Mouse (Mus musculus) G1E (cell line): ENCODE results near the gene Anapc2. TPM values are rescaled to one million over a fixed set of nuclear protein-coding genes. Genes with fewer than 3 reads are reported as not detected.
A peak's percentile ranks its signal among the peaks of the same experiment; 100 is the strongest.

ENCODE experiments used
- ATAC-seq: 2 replicates; pipeline ENCODE4 v1.8.0; 2016; ENCODE audit warnings: mild to moderate bottlenecking; ENCODE audit not compliant: insufficient number of reproducible peaks, poor library complexity, low FRiP score, severe bottlenecking; ENCODE audit errors: extremely low read depth
- DNase-seq: peaks from one replicate; pipeline ENCODE4 v3.0.0; 2012; ENCODE audit warnings: low spot score
- H3K27me3 ChIP-seq: 2 replicates; pipeline ENCODE4 v1.6.1; 2012; ENCODE audit warnings: mild to moderate bottlenecking, low read length, inconsistent platforms; ENCODE audit not compliant: insufficient read depth
- H3K36me3 ChIP-seq: replicated peaks from 2 replicates; pipeline ENCODE3; 2012; ENCODE audit warnings: mild to moderate bottlenecking, inconsistent platforms
- H3K4me1 ChIP-seq: 2 replicates; pipeline ENCODE4 v1.6.1; 2012; ENCODE audit warnings: low read depth, low read length, inconsistent platforms, mixed read lengths; ENCODE audit not compliant: insufficient read depth
- H3K4me3 ChIP-seq: 2 replicates; pipeline ENCODE4 v1.5.1; 2012; ENCODE audit warnings: low read depth, mild to moderate bottlenecking, inconsistent platforms, low read length, moderate library complexity, mixed read lengths
- H3K9me3 ChIP-seq: replicated peaks from 2 replicates; pipeline ENCODE4 v1.6.1; 2012; ENCODE audit warnings: inconsistent platforms
- CTCF ChIP-seq: IDR thresholded peaks from 2 replicates; pipeline ENCODE4 v1.5.1; 2012; ENCODE audit warnings: low read depth, low read length, inconsistent platforms, mixed read lengths
- GATA1 ChIP-seq: IDR thresholded peaks from 2 replicates; pipeline ENCODE4 v1.6.1; 2012; ENCODE audit warnings: borderline replicate concordance, low read length, inconsistent platforms, mixed read lengths
- GATA2 ChIP-seq: IDR thresholded peaks from 2 replicates; pipeline ENCODE4 v1.6.1; 2012; ENCODE audit warnings: low read depth, low read length, inconsistent platforms, borderline replicate concordance
- POLR2AphosphoS5 ChIP-seq: IDR thresholded peaks from 2 replicates; pipeline ENCODE4 v1.6.1; 2012; ENCODE audit warnings: low read depth, low read length, inconsistent platforms; ENCODE audit not compliant: insufficient replicate concordance
- TAL1 ChIP-seq: conservative IDR thresholded peaks from 2 replicates; pipeline ENCODE4 v1.6.1; 2012; ENCODE audit warnings: low read depth, low read length, inconsistent platforms, mixed read lengths
- polyA plus RNA-seq: library from polyadenylated mRNA; stranded (reverse); fragments of >175 nt; gene quantifications from 2 replicates; pipeline ENCODE4 v1.2.3, GENCODE M21; 2012
- total RNA-seq, 2 experiments: library from RNA; stranded (forward) in 1 of 2; stranded (reverse) in 1 of 2; fragments of 200-1000 nt in 1 of 2; fragments of >200 nt in 1 of 2; fragmentation: Nextera tagmentation in 1 of 2; gene quantifications; 2 replicates each; pipeline ENCODE4 v1.2.3; 2014 to 2017

The Anapc2 gene
- total and polyA plus RNA-seq, 3 experiments = 19.7 to 50.3 (median 25.3) TPM

- Histone ChIP-seq H3K36me3 (no peaks in the 10 kb centered on the region), H3K27me3 (peaks cover 39% of the 10 kb centered on the region), H3K4me3 (no peak overlapping the region), H3K9me3 (no peaks in the 10 kb centered on the region), H3K4me1 (peaks cover 7% of the 10 kb centered on the region)
- DNase-seq (no peak), ATAC-seq (no peak)
- no peak for TF ChIP-seq TAL1
- no peak for TF ChIP-seq GATA1
- TF ChIP-seq CTCF = no peak
- no peak for TF ChIP-seq POLR2AphosphoS5
- no peak for TF ChIP-seq GATA2
These were observed 31.8 kb downstream of the Anapc2 start for GRCm38 (mm10) chr2:25303931-25304656.

DNA sequence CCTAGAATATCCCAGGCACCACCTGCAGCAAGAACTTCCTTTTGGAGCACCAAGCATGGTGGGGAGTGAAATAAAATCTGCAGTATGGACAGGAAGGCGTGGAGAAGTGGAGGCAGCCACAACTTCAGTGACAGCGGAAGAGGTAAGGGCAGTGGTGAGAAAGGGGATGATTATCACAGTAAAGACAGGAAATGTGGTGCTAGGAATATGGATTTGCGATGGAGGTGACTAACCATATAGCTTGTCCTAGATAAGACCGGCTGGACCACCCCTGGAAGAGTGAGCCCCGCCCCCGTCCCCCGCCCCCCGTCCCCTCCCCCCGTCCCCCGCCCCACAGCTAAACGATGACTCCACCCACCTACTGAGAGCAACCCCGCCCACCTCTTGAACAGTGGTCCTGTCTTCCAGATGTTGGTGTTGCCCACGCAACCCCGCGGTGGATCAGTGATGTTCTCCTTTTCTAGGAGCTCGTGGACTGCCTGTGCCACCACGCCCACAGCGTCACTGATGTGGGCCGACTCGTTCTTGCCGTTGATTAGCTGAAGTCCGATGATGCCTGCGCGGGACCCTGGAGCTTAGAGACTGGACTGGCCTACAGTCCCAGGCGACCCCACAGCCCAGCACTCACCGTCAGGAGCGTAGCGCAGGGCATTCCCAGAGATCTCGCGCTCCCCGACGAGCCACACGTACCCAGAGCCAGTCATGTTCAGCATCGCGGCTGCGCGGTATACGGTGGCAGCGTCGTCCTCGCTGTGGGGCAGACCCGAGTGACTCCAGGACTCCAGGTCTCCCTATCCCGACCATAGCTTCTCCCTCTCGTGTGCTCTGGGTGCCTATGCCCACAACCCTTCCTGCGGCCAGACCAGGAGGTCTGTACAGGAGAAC, 32.6 kb downstream of the Anapc2 start:
- no peak for ATAC-seq
- TF ChIP-seq TAL1 (no peak), CTCF (no peak), GATA2 (no peak), POLR2AphosphoS5 (no peak), GATA1 (no peak)
- Histone ChIP-seq H3K36me3 (no peaks in the 10 kb centered on the region), H3K4me3 (no peak overlapping the region), H3K4me1 (peaks cover 7% of the 10 kb centered on the region), H3K27me3 (peaks cover 38% of the 10 kb centered on the region), H3K9me3 (no peaks in the 10 kb centered on the region)
- no peak for DNase-seq

DNA sequence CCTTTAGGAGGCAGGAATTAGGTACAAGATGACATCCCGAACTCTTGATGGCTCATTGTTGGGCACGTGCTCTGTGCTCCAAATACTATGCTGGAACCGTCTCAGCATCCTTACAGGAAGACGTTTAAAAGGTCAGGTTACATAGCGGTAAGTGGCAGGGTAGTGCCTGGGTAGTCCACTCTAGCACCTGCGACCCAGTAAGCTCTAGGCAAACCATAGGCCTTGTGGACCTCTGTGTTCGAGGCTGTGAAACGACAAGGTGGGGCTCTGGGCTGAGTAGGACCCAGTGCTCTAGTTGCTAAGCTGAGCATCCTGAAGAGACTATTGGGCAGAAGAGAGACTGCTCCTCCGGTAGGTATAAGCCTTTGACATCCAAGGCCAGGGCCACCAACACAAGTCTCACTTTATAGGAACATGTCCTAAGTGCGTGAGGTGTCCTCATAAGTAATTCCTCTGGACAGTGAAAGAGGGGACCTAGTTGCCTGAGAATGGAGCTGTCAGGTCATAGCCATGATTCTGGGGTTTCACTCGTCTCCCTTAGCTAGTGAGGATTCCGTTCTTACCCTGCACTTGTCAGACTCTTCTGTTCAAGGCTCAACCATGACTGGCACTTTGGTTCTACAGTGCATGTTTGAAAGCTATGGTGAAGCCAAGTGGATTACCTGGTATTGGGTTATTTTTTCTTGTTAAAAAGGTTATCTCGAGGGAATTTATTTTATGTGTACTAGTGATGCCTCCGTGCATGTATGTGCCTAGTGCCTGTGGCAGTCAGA, 33.5 kb downstream of the Anapc2 start:
- Histone ChIP-seq H3K9me3 (no peaks in the 10 kb centered on the region), H3K36me3 (no peaks in the 10 kb centered on the region), H3K27me3 (peaks cover 45% of the 10 kb centered on the region), H3K4me1 (peaks cover 7% of the 10 kb centered on the region), H3K4me3 (no peak overlapping the region)
- no peak for TF ChIP-seq GATA1
- TF ChIP-seq POLR2AphosphoS5 = no peak
- TF ChIP-seq TAL1 = no peak
- TF ChIP-seq GATA2 = no peak
- TF ChIP-seq CTCF = no peak
- no peak for DNase-seq
- ATAC-seq = no peak

GRCm38 (mm10) chr2:25310180-25310579, 37.9 kb downstream of the Anapc2 start:
- Histone ChIP-seq H3K27me3 (peaks cover 53% of the 10 kb centered on the region), H3K4me1 (peaks cover 10% of the 10 kb centered on the region), H3K36me3 (no peaks in the 10 kb centered on the region), H3K4me3 (no peak overlapping the region), H3K9me3 (no peaks in the 10 kb centered on the region)
- no peak for TF ChIP-seq POLR2AphosphoS5
- no peak for TF ChIP-seq GATA1
- TF ChIP-seq CTCF = no peak
- no peak for TF ChIP-seq TAL1
- TF ChIP-seq GATA2 = no peak
- no peak for DNase-seq
- no peak for ATAC-seq

DNA sequence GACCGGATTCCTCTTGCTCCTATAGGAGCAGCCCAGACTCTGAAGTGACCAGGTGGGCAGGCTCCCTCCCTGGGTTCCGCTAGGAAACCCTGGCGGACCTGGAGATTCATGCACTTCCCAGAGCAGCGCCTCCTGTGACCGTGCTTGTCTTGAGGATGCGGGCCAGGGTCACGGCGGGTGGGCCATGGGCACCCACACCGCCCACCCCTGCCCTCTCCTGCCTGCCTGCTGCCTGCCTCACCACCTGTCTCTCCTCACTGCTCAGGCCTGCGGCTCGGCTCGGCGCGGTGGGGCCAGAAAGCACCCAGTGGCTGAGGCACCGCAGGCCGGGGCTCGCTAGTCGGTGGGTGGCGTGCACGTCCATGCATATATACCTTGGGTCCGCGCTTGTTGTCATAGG, 38.7 kb downstream of the Anapc2 start:
- H3K36me3 ChIP-seq = no peaks in the 10 kb centered on the region
- no peak for ATAC-seq
- H3K4me1 ChIP-seq = peaks cover 10% of the 10 kb centered on the region
- H3K4me3 ChIP-seq = peak overlapping the region; percentile 56
- TF ChIP-seq GATA1 (no peak), TAL1 (no peak), GATA2 (no peak), POLR2AphosphoS5 (no peak), CTCF (no peak)
- no peaks in the 10 kb centered on the region for H3K9me3 ChIP-seq
- DNase-seq = no peak
- peaks cover 47% of the 10 kb centered on the region for H3K27me3 ChIP-seq

DNA sequence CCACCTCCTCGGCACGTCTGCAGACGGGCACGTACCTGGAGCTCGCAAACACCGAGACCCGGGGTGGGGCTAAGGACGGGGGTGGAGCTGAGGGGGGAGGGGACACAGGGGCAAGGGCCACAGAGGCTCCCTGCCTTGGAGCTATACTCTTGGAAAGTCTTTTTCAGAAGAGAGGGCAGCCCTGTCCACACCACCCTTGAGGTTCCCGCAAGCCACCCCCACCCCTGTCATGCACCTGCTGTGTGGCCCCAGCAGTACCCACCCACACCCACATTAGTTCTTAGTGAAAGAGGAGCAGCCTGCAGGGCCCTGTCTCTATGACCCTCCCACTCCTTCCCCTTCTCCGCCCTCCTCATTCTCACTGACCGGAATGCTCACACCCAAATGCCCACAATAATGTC, 39.2 kb downstream of the Anapc2 start:
- Histone ChIP-seq H3K4me1 (peaks cover 10% of the 10 kb centered on the region), H3K4me3 (peak overlapping the region; percentile 56; the same call in 1 of the 2 replicates), H3K9me3 (no peaks in the 10 kb centered on the region), H3K27me3 (peaks cover 45% of the 10 kb centered on the region), H3K36me3 (no peaks in the 10 kb centered on the region)
- ATAC-seq = no peak
- no peak for DNase-seq
- TF ChIP-seq TAL1 = no peak
- TF ChIP-seq CTCF = no peak
- no peak for TF ChIP-seq POLR2AphosphoS5
- no peak for TF ChIP-seq GATA2
- no peak for TF ChIP-seq GATA1
